Mouse (Mus musculus) lung, embryonic 16.5 days (tissue): ENCODE measurements around the gene Rfk. TPM values are rescaled to one million over a fixed set of nuclear protein-coding genes. Genes with fewer than 3 reads are reported as not detected.

Source experiments
- ATAC-seq: fragments of 200-750 bp; cut with Nextera tagmentation; 2 replicates; pipeline ENCODE4 v1.8.0; 2017; ENCODE audit warnings: low read depth, mild to moderate bottlenecking, moderate library complexity
- H3K27ac ChIP-seq: fragments of 300-500 bp; sonication (generic); 2 replicates; pipeline ENCODE4 v1.5.1; 2014; ENCODE audit warnings: mild to moderate bottlenecking, control low read depth, low read length
- H3K27me3 ChIP-seq: fragments of 300-500 bp; sonication (generic); 2 replicates; pipeline ENCODE4 v1.6.1; 2014; ENCODE audit warnings: low read depth, low read length, mixed read lengths; ENCODE audit not compliant: control insufficient read depth, insufficient read depth
- H3K36me3 ChIP-seq: fragments of 300-500 bp; sonication (generic); 2 replicates; pipeline ENCODE4 v1.6.1; 2014; ENCODE audit warnings: low read length; ENCODE audit not compliant: control insufficient read depth, insufficient read depth
- H3K4me1 ChIP-seq: fragments of 300-500 bp; sonication (generic); replicated peaks from 2 replicates; pipeline ENCODE4 v1.6.1; 2014; ENCODE audit warnings: low read length, mixed read lengths; ENCODE audit not compliant: control insufficient read depth, insufficient read depth
- H3K4me2 ChIP-seq: fragments of 300-500 bp; sonication (generic); 2 replicates; pipeline ENCODE4 v1.6.1; 2014; ENCODE audit warnings: low read depth, low read length, control low read depth
- H3K4me3 ChIP-seq: fragments of 300-500 bp; sonication (generic); 2 replicates; pipeline ENCODE4 v1.5.1; 2014; ENCODE audit warnings: mild to moderate bottlenecking, low read length, control low read depth
- H3K9ac ChIP-seq: fragments of 300-500 bp; sonication (generic); 2 replicates; pipeline ENCODE4 v1.6.1; 2014; ENCODE audit warnings: low read length, control low read depth
- H3K9me3 ChIP-seq: fragments of 300-500 bp; sonication (generic); 2 replicates; pipeline ENCODE4 v1.6.1; 2016; ENCODE audit warnings: low read length; ENCODE audit not compliant: control insufficient read depth
- WGBS: fragments of 180-500 bp; shearing (Covaris S2); extraction: QIAGEN DNeasy Blood & Tissue Kit; methylation state at CpG from one replicate; pipeline ENCODE4 v1.1.7; 2014; 5-methylcytosine and 5-hydroxymethylcytosine counted together
- polyA plus RNA-seq: library from polyadenylated mRNA; unstranded; fragments of >200 nt; fragmentation: Nextera tagmentation; extraction: Ambion mirVana; gene quantifications from 2 replicates; pipeline ENCODE4 v1.2.1, GENCODE M21; 2015

The Rfk gene
- polyA plus RNA-seq, 1 experiment from 2014 or later: 65.2 TPM

- Histone ChIP-seq H3K27ac (no peak overlapping the region), H3K36me3 (peaks cover 14% of the 10 kb centered on the region), H3K4me2 (no peak overlapping the region), H3K9ac (no peak overlapping the region), H3K4me3 (no peak overlapping the region), H3K27me3 (no peaks in the 10 kb centered on the region; the same call in 1 of the 2 replicates), H3K9me3 (no peaks in the 10 kb centered on the region), H3K4me1 (peaks cover 14% of the 10 kb centered on the region)
- ATAC-seq: no peak
- WGBS: 69% methylated on average over 4 of the region's 4 CpGs
Observed at GRCm38 (mm10) chr19:17396802-17397201, 3.0 kb downstream of the Rfk start.

GRCm38 (mm10) chr19:17397922-17398321 lies 4.1 kb downstream of the Rfk start:
- H3K4me1 ChIP-seq: peaks cover 14% of the 10 kb centered on the region
- 49% methylated on average over 5 of the region's 5 CpGs for WGBS
- no peak overlapping the region for H3K4me2 ChIP-seq
- ATAC-seq: peak; percentile 29
- no peaks in the 10 kb centered on the region for H3K27me3 ChIP-seq
- no peaks in the 10 kb centered on the region for H3K9me3 ChIP-seq
- H3K27ac ChIP-seq: no peak overlapping the region
- no peak overlapping the region for H3K4me3 ChIP-seq
- H3K9ac ChIP-seq: no peak overlapping the region
- H3K36me3 ChIP-seq: peaks cover 14% of the 10 kb centered on the region

- ATAC-seq: no peak
- H3K36me3 ChIP-seq: peaks cover 14% of the 10 kb centered on the region
- 92% methylated on average over 4 of the region's 4 CpGs for WGBS
- H3K4me2 ChIP-seq: no peak overlapping the region
- H3K27me3 ChIP-seq: no peaks in the 10 kb centered on the region
- H3K9me3 ChIP-seq: no peaks in the 10 kb centered on the region
- H3K4me1 ChIP-seq: peaks cover 7% of the 10 kb centered on the region
- no peak overlapping the region for H3K9ac ChIP-seq
- H3K4me3 ChIP-seq: no peak overlapping the region
- H3K27ac ChIP-seq: no peak overlapping the region
Observed at GRCm38 (mm10) chr19:17399965-17400364, 6.1 kb downstream of the Rfk start.

- Histone ChIP-seq H3K27ac (no peak overlapping the region), H3K9me3 (no peaks in the 10 kb centered on the region), H3K36me3 (peaks cover 14% of the 10 kb centered on the region), H3K4me2 (no peak overlapping the region), H3K4me3 (no peak overlapping the region), H3K27me3 (no peaks in the 10 kb centered on the region), H3K4me1 (peaks cover 3% of the 10 kb centered on the region; the same call in 1 of the 2 replicates), H3K9ac (no peak overlapping the region)
- ATAC-seq: no peak
- WGBS: 70% methylated on average over 4 of the region's 4 CpGs
Observed at GRCm38 (mm10) chr19:17400571-17400970, 6.7 kb downstream of the Rfk start.

- WGBS: 84% methylated on average over 4 of the region's 4 CpGs
- no peaks in the 10 kb centered on the region for H3K9me3 ChIP-seq
- ATAC-seq: no peak
- peaks cover 11% of the 10 kb centered on the region for H3K36me3 ChIP-seq
- H3K4me3 ChIP-seq: no peak overlapping the region
- no peaks in the 10 kb centered on the region for H3K27me3 ChIP-seq
- no peak overlapping the region for H3K4me2 ChIP-seq
- no peaks in the 10 kb centered on the region for H3K4me1 ChIP-seq
- H3K27ac ChIP-seq: no peak overlapping the region
- H3K9ac ChIP-seq: no peak overlapping the region
Observed at GRCm38 (mm10) chr19:17403175-17403574, 9.3 kb downstream of the Rfk start.

- H3K4me3 ChIP-seq: no peak overlapping the region
- no peak for ATAC-seq
- H3K27me3 ChIP-seq: no peaks in the 10 kb centered on the region
- no peaks in the 10 kb centered on the region for H3K4me1 ChIP-seq
- 84% methylated on average over 5 of the region's 5 CpGs for WGBS
- no peak overlapping the region for H3K4me2 ChIP-seq
- H3K9me3 ChIP-seq: no peaks in the 10 kb centered on the region
- H3K36me3 ChIP-seq: no peaks in the 10 kb centered on the region
- no peak overlapping the region for H3K9ac ChIP-seq
- no peak overlapping the region for H3K27ac ChIP-seq
Observed at GRCm38 (mm10) chr19:17406823-17407222, 13.0 kb downstream of the Rfk start.

- H3K27ac ChIP-seq: no peak overlapping the region
- no peak for ATAC-seq
- H3K27me3 ChIP-seq: no peaks in the 10 kb centered on the region
- no peak overlapping the region for H3K4me3 ChIP-seq
- H3K36me3 ChIP-seq: no peaks in the 10 kb centered on the region
- H3K4me1 ChIP-seq: no peaks in the 10 kb centered on the region
- H3K4me2 ChIP-seq: no peak overlapping the region
- no peaks in the 10 kb centered on the region for H3K9me3 ChIP-seq
- no peak overlapping the region for H3K9ac ChIP-seq
Observed at GRCm38 (mm10) chr19:17408591-17408990, 14.7 kb downstream of the Rfk start.

GRCm38 (mm10) chr19:17409351-17409750 lies 15.5 kb downstream of the Rfk start:
- H3K27ac ChIP-seq: no peak overlapping the region
- no peaks in the 10 kb centered on the region for H3K9me3 ChIP-seq
- no peak for ATAC-seq
- no peak overlapping the region for H3K4me2 ChIP-seq
- H3K9ac ChIP-seq: no peak overlapping the region
- H3K27me3 ChIP-seq: no peaks in the 10 kb centered on the region
- no peak overlapping the region for H3K4me3 ChIP-seq
- no peaks in the 10 kb centered on the region for H3K36me3 ChIP-seq
- 53% methylated on average over 3 of the region's 3 CpGs for WGBS
- no peaks in the 10 kb centered on the region for H3K4me1 ChIP-seq

GRCm38 (mm10) chr19:17410465-17411065 lies 16.7 kb downstream of the Rfk start:
- 65% methylated on average over 5 of the region's 5 CpGs for WGBS
- no peak overlapping the region for H3K4me2 ChIP-seq
- no peaks in the 10 kb centered on the region for H3K9me3 ChIP-seq
- no peak overlapping the region for H3K9ac ChIP-seq
- H3K4me3 ChIP-seq: no peak overlapping the region
- ATAC-seq: no peak
- no peaks in the 10 kb centered on the region for H3K4me1 ChIP-seq
- no peaks in the 10 kb centered on the region for H3K27me3 ChIP-seq
- no peak overlapping the region for H3K27ac ChIP-seq
- no peaks in the 10 kb centered on the region for H3K36me3 ChIP-seq
